Mouse (Mus musculus) embryonic fibroblast, embryonic 13.5 days (primary cell): Measurements from ENCODE around the gene Hoxb4. TPM values are rescaled to one million over a fixed set of nuclear protein-coding genes. Genes with fewer than 3 reads are reported as not detected.

Experiments
- H3K27ac ChIP-seq: 2 replicates; pipeline ENCODE4 v1.5.1; 2012; ENCODE audit warnings: low read length, control low read depth, inconsistent platforms; ENCODE audit not compliant: insufficient read depth
- H3K4me1 ChIP-seq: 2 replicates; pipeline ENCODE4 v1.6.1; 2011; ENCODE audit warnings: low read length; ENCODE audit not compliant: control insufficient read depth, insufficient read depth
- H3K4me3 ChIP-seq: 2 replicates; pipeline ENCODE4 v1.5.1; 2011; ENCODE audit warnings: mild to moderate bottlenecking, control low read depth, low read length; ENCODE audit not compliant: insufficient read depth
- CTCF ChIP-seq: IDR thresholded peaks from 2 replicates; pipeline ENCODE4 v1.5.1; 2011; ENCODE audit warnings: mild to moderate bottlenecking, control low read depth, low read length, moderate library complexity, borderline replicate concordance; ENCODE audit not compliant: insufficient read depth
- POLR2A ChIP-seq: IDR thresholded peaks from 2 replicates; pipeline ENCODE4 v1.6.1; 2011; ENCODE audit warnings: low read depth, mild to moderate bottlenecking, control low read depth, low read length, moderate library complexity
- polyA plus RNA-seq: library from polyadenylated mRNA; stranded (reverse); fragments of >200 nt; gene quantifications from 2 replicates; pipeline ENCODE4 v1.2.4, GENCODE M21; 2011; ENCODE audit warnings: low read depth; ENCODE audit not compliant: missing spikeins, insufficient read length

Gene Hoxb4
- polyA plus RNA-seq, 1 experiment: 8.3 TPM

DNA sequence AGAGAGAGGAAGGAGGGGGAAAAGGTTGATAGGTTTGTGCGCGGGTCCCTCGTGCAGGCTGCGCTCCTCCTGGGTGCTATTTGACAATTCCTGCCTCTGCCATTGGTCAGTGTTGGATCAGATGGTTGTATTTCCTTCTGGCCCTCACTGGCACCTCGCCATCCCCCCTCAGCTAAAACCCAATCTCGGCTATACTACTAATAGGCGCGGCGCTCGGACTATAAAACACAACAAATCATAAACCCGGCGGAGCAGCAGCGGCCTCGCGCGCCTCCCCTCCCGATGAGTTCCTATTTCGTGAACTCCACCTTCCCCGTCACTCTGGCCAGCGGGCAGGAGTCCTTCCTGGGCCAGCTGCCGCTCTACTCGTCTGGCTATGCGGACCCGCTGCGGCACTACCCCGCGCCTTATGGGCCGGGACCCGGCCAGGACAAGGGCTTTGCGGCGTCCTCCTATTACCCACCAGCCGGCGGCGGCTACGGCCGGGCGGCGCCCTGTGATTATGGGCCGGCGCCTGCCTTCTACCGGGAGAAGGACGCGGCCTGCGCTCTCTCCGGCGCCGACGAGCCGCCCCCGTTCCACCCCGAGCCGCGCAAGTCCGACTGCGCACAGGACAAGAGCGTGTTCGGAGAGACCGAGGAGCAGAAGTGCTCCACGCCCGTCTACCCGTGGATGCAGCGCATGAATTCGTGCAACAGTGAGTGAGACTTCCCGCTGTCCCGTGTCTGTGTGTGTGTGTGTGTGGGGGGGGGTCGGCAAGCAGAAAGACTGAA is 19.0 kb upstream of the Hoxb4 start:
- TF ChIP-seq CTCF (no peak), POLR2A (peak; percentile 41; the same call in 1 of the 2 replicates)
- peak overlapping the region; percentile 44 for H3K4me3 ChIP-seq
- H3K4me1 ChIP-seq: no peaks in the 10 kb centered on the region
- H3K27ac ChIP-seq: peak overlapping the region; percentile 35; the same call in 1 of the 2 replicates

- TF ChIP-seq CTCF: no peak
- no peak for TF ChIP-seq POLR2A
- Histone ChIP-seq H3K4me3 (peak overlapping the region; percentile 44), H3K27ac (peak overlapping the region; percentile 50; the same call in 1 of the 2 replicates), H3K4me1 (no peaks in the 10 kb centered on the region)
Observed at GRCm38 (mm10) chr11:96299781-96300180, 18.3 kb upstream of the Hoxb4 start.

DNA sequence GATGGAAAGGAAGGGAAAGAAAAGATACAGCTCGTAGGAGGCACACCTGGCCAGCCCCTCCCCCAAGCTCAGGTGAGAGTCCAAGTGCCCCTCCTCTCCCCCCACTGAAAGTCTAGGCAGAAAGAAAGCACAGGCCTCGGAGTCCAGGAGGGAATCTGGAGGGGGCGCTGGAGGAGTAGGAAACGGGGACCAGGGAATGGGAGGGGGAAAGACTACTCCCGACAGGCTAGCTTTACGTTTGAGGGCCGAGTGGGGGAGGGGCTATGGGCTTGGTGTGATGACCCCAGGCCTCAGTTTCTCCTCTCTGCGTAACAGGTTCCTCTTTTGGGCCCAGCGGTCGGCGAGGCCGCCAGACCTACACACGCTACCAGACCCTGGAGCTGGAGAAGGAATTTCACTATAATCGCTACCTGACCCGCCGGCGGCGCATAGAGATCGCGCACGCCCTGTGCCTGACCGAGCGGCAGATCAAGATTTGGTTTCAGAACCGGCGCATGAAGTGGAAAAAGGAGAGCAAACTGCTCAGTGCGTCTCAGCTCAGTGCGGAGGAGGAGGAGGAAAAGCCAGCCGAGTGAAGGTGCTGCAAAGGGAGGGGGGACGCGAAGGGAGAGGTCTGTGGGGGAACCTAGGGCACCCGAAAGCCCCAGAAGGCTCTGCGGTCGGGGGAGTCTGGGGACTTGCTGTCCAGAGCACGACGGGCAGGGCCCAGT is 17.6 kb upstream of the Hoxb4 start:
- peak overlapping the region; percentile 50; the same call in 1 of the 2 replicates for H3K27ac ChIP-seq
- no peak for TF ChIP-seq POLR2A
- TF ChIP-seq CTCF: no peak
- peak overlapping the region; percentile 44 for H3K4me3 ChIP-seq
- no peaks in the 10 kb centered on the region for H3K4me1 ChIP-seq

DNA sequence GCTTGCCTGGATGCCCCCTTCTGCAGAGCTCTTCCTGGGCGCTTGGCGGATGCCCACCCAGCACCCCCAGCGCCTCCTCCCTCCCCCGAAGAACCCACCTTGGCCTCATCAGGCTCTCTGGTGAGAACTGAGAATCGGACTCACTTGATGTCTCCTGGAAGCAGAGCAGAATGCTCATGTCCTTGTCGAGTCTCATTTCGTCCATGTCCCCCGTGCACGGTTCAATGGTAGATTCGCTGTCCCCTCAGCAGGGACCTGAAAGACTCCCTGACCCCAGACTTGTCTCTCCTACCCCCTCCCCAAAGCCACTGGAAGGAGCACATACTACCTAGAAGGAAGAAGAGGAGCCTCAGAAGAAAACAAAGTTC is 17.0 kb upstream of the Hoxb4 start:
- Histone ChIP-seq H3K27ac (no peak overlapping the region), H3K4me1 (no peaks in the 10 kb centered on the region), H3K4me3 (peak overlapping the region; percentile 44; the same call in 1 of the 2 replicates)
- no peak for TF ChIP-seq CTCF
- TF ChIP-seq POLR2A: no peak

- H3K4me1 ChIP-seq: no peaks in the 10 kb centered on the region
- H3K27ac ChIP-seq: peak overlapping the region; percentile 46
- H3K4me3 ChIP-seq: no peak overlapping the region
- TF ChIP-seq POLR2A (no peak), CTCF (no peak)
Observed at GRCm38 (mm10) chr11:96301837-96302236, 16.2 kb upstream of the Hoxb4 start.

- H3K4me1 ChIP-seq: no peaks in the 10 kb centered on the region
- H3K27ac ChIP-seq: peak overlapping the region; percentile 46
- TF ChIP-seq POLR2A (no peak), CTCF (no peak)
- no peak overlapping the region for H3K4me3 ChIP-seq
Observed at GRCm38 (mm10) chr11:96302381-96303150, 15.5 kb upstream of the Hoxb4 start.

GRCm38 (mm10) chr11:96303151-96304099 is 14.6 kb upstream of the Hoxb4 start, which contains the start of gene Hoxb5:
Hoxb5 (plus strand) TSS chr11:96303336.
- TF ChIP-seq POLR2A (no peak), CTCF (peak; percentile 80)
- H3K4me3 ChIP-seq: peak within 1 kb of the TSS; percentile 31
- H3K27ac ChIP-seq: peak within 1 kb of the TSS; percentile 46
- no peaks in the 10 kb centered on the region for H3K4me1 ChIP-seq

DNA sequence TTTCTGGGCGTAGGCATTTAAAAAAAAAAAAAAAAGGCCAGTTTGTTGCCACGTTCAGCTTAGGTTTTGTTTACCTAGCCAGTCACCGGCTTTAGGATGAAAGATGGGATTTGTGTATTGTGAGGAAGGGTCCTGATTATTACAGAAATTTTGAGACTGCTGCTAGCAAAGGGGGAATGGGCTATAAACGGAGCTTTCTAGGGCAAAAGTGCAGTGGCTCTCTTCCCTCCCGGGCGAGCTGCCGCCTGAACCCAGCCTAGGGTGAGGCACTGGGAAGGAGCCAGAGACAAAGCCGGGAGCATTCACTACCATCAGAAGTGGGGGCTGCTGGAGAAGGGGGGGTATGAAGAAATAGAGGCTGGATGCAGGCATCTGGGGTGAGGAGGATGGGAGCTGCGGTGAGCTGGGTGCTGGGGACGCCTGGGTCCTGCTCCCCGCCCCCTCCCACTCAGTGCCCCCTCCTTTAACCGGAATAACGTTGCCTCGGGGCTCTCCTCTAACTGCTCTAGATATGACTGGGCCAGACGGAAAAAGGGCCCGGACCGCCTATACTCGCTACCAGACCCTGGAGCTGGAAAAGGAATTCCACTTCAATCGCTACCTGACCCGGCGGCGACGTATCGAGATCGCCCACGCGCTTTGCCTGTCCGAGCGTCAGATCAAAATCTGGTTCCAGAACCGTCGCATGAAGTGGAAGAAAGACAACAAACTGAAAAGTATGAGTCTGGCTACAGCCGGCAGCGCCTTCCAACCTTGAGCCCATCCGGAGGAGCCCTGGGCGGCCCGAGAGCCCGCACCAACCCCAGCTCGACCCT is 13.5 kb upstream of the Hoxb4 start:
- Histone ChIP-seq H3K4me3 (peak overlapping the region; percentile 31), H3K4me1 (no peaks in the 10 kb centered on the region), H3K27ac (peak overlapping the region; percentile 23; the same call in 1 of the 2 replicates)
- TF ChIP-seq CTCF (no peak), POLR2A (no peak)
